Mouse (Mus musculus) kidney, postnatal 10 days (tissue): ENCODE data around the gene Cpox.
A peak's percentile ranks its signal among the peaks of the same experiment; 100 is the strongest.

Experiments used
- DNase-seq: peaks from one replicate; pipeline ENCODE4 v3.0.0; 2021; ENCODE audit warnings: mixed read lengths

The Cpox gene

GRCm38 (mm10) chr16:58702329-58702932 is 32.3 kb downstream of the Cpox start:
- DNase-seq, result no peak

DNA sequence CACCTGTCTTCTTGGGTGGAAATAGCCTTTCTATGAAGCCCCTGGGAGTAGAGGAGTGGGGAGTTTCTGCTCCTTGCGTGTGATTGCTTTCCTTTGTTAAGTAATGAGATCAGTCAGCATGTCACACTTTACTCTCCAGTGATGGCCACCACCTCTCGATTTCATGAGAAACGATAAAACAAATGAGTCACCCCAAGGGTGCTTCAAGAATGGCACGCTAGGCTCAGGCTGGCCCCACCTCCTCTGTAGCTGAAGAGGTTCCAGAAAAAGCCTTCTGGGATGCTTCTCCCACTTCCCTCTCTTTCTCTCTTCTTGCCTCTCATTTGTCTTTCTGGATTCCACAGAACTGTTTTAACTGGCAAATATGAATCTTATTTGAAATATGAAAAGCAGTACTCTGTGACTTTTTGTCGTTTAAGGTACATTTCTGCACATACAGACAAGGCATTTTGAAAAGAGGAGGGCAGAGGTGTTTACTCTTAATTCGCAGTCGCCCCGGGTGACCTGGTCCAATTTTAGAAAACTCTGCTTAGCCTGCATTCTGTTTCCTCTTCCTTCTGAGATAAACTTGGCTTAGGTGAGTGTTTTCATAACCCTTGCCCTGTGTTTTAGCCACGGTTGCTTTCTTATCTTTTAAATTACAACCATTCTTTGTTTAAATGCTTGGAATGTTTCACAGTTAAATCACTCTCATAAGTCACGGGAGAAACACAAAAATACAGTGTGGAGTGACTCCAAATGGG is 33.5 kb downstream of the Cpox start:
- DNase-seq, result peak; percentile 36

- DNase-seq, result no peak
Measured at GRCm38 (mm10) chr16:58704999-58705398, 34.9 kb downstream of the Cpox start.

- DNase-seq, result no peak
Measured at GRCm38 (mm10) chr16:58707276-58707905, 37.3 kb downstream of the Cpox start.

- no peak for DNase-seq
Measured at GRCm38 (mm10) chr16:58708601-58709475, 38.7 kb downstream of the Cpox start.

GRCm38 (mm10) chr16:58709536-58709935 is 39.4 kb downstream of the Cpox start:
- DNase-seq, result no peak

DNA sequence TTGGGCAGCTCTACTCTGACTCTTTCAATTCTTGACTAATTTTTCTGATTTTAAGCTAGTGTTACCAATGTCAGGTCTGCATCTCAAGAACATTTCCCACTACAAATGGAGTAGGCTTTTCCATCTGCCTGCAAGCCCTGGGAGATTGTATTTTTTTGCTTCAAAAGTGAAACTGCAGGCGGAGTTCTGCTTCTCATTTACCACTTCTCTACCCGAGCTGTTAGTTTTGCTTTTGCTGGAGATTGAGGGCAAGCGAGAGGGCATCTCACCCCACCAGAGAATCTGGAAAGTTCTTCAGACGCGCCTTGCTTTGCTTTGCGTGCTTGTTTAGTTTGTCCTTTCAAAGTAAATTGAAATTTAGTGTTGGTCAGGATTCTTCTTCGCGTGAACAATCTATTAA is 42.1 kb downstream of the Cpox start:
- DNase-seq, result no peak

GRCm38 (mm10) chr16:58713128-58713527 is 43.0 kb downstream of the Cpox start:
- DNase-seq, result no peak

- no peak for DNase-seq
Measured at GRCm38 (mm10) chr16:58715018-58715417, 44.9 kb downstream of the Cpox start.

DNA sequence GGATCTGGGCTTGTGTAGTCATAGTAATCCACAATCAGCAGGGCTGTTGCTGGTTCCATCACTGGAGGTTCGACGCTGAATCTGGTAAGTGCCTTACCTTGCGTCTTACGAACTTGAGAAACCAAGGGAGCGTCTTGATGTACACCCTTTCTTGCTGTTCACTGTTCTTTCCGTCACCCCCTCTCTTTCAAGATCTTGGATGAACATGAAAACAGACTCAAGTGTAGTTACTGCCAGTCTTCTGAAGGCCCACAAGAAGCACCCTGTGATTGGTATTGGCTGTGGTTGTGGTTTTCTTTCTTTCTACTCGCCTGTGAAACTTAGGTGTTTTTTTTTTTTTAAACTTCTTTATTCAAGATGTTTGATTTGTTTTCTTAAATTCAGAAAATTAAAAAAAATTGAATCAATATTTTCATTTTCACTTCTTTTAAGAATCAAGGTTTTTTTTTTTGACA is 48.6 kb downstream of the Cpox start, which contains the start of gene Gpr15:
Gpr15 (minus strand) TSS at position 405 of the 455 bp plus-strand sequence.
- DNase-seq, result no peak

- DNase-seq, result no peak
Measured at GRCm38 (mm10) chr16:58722292-58722691, 52.2 kb downstream of the Cpox start.

DNA sequence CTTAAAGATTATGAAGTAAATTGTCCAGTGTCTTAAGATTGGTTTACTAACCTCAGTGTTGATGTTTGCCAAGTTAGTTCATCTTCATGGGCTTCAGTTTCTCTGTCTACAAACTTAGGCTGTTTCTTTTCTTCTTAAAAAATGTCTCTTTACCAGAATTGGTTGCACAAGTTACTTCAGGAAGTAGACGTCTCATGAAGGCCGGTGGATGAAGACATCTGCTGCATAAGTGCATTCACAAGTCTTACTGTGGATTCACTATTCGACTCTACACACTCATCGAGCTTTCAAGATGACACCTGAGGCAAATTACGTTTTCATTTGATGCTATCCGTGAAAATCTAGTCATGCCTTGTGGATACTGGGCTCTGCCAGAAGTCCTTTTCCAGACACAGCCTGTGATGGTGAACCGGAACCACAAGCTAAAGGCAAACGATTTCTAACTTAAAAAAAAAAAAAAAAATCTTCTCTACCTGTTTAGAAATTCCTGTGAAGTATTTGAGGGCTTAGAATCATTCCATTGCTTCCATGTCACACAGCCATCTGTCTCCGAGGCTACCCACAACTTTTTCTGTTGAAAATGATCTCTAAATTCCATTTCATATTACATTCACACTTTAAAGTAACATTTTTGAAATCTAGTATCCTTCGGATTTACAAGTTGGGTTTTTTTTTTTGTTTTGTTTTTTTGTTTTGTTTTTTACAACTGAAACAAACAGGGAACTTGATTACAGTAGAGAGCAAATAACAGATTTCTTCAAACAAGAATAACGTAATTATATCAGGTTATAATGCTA is 56.8 kb downstream of the Cpox start:
- no peak for DNase-seq

- DNase-seq, result peak; percentile 96
Measured at GRCm38 (mm10) chr16:58727477-58728131, 57.5 kb downstream of the Cpox start, which contains the start of gene Cldnd1. Gene Cldnd1 (plus strand): TSS chr16:58727910.

DNA sequence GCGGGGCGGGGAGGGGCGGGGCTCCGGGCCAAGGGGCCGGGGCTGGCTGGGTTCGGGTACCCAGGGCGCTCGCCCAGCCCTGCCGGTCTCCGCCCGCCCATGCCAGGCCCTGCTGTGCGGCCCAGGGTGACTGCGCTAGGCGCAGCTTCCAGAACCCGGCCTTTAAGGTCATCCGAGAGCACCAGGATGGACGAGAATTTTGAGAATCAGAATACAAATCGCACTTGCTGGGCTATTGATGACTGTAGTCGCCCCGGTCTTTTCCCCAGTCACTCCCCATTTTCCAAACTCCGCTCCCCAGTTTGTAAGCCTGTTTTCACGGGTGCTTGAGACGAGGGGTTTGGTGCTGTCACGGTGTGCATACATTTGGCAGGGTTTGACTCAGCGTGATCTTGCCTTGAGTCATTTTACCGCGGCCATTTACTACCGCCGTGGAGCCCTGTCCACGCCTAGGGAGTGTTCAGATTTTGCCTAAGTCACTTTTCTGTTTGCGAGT is 58.1 kb downstream of the Cpox start:
- no peak for DNase-seq

DNA sequence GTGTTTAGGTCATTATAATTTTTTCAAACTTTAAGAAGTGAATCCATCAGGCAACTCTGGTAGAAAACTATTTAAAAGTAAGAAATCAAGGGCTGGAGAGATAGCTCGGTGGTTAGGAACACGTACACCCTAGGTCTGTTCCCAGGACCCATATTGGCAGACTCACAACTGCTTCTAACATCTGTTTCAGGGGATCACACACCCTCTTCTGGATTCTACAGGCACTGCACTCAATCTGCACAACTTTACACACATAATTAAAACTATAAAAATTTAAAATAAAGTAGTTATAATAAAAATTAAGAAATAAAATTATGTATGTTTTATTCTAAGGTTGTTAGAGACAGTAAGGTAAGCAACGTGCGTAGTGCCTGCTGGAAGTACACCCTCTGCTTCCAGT is 68.1 kb downstream of the Cpox start:
- no peak for DNase-seq

- no peak for DNase-seq
Measured at GRCm38 (mm10) chr16:58738800-58739199, 68.7 kb downstream of the Cpox start.

- no peak for DNase-seq
Measured at GRCm38 (mm10) chr16:58740751-58741150, 70.7 kb downstream of the Cpox start.

DNA sequence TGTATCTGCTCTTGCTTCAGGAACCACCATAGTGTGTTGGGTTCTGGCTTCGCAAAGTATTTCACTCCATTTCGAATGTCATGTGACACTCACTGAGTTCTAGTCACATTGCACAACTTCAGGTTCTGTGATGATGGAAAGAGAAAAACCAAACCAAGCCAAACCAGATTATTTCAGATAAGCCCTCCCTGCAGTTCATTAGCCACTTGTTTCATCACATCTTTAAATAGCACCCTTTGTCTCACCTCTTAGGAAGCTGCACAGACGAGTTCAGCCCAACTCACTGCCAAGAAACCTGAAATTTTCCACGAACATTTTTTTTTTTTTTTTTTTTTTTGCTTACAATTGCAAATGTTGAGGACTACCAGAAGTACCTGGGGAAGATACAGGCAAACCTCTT is 76.6 kb downstream of the Cpox start:
- DNase-seq, result no peak

DNA sequence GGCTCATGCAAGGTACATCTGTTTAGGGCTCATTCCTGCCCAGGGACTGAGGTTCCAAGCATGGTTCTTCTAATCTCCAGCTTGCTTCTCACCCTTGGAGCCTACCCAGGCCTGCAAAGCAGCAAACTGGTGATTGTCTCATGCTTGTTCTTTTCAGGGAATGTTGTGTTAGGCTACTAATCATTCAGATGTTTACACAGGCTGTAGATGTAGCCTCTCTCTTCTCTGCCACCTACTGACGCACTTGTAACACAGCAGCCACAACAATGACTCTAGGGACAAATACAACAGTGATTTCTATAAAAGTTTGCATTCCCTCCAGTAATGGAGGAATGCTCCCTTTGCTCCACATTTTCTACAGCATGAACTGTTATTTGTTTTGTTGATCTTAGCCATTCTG is 81.2 kb downstream of the Cpox start:
- no peak for DNase-seq

- no peak for DNase-seq
Measured at GRCm38 (mm10) chr16:58756191-58756590, 86.1 kb downstream of the Cpox start.

- no peak for DNase-seq
Measured at GRCm38 (mm10) chr16:58763076-58763475, 93.0 kb downstream of the Cpox start, which contains the start of gene Olfr172. Gene Olfr172 (minus strand): TSS chr16:58763176.
